Mouse (Mus musculus) neural tube, embryonic 14.5 days (tissue): ENCODE measurements at regions not wholly inside any gene's neighbourhood (a gene's known extent, or its start where the extent isn't known, plus 50 kb on each side); places are given as distances from the start of the nearest gene placed in this dataset.

ENCODE experiments used
- ATAC-seq: fragments of 200-750 bp; cut with Nextera tagmentation; 2 replicates; pipeline ENCODE4 v1.8.0; 2017; ENCODE audit warnings: low read depth, mild to moderate bottlenecking, moderate TSS enrichment, moderate library complexity
- H3K27ac ChIP-seq: fragments of 300-500 bp; sonication (generic); 2 replicates; pipeline ENCODE4 v1.5.1; 2014; ENCODE audit warnings: low read depth, mild to moderate bottlenecking, control low read depth, low read length, moderate library complexity, mixed read lengths
- H3K27me3 ChIP-seq: fragments of 300-500 bp; sonication (generic); 2 replicates; pipeline ENCODE4 v1.6.1; 2014; ENCODE audit warnings: low read length; ENCODE audit not compliant: control insufficient read depth, insufficient read depth
- H3K36me3 ChIP-seq: fragments of 300-500 bp; sonication (generic); 2 replicates; pipeline ENCODE4 v1.6.1; 2014; ENCODE audit warnings: low read length, mixed read lengths; ENCODE audit not compliant: control insufficient read depth, insufficient read depth
- H3K4me1 ChIP-seq: fragments of 300-500 bp; sonication (generic); 2 replicates; pipeline ENCODE4 v1.6.1; 2014; ENCODE audit warnings: low read length; ENCODE audit not compliant: control insufficient read depth, insufficient read depth
- H3K4me2 ChIP-seq: fragments of 300-500 bp; sonication (generic); 2 replicates; pipeline ENCODE4 v1.6.1; 2014; ENCODE audit warnings: mild to moderate bottlenecking, low read depth, low read length, control low read depth
- H3K4me3 ChIP-seq: fragments of 300-500 bp; sonication (generic); 2 replicates; pipeline ENCODE4 v1.5.1; 2014; ENCODE audit warnings: low read depth, low read length, control low read depth, mixed read lengths
- H3K9ac ChIP-seq: fragments of 300-500 bp; sonication (generic); replicated peaks from 2 replicates; pipeline ENCODE4 v1.6.1; 2014; ENCODE audit warnings: low read depth, mild to moderate bottlenecking, control low read depth, low read length, mixed read lengths
- H3K9me3 ChIP-seq: fragments of 300-500 bp; sonication (generic); 2 replicates; pipeline ENCODE4 v1.6.1; 2016; ENCODE audit warnings: low read length; ENCODE audit not compliant: control insufficient read depth
- WGBS: fragments of 180-500 bp; shearing (Covaris S2); extraction: QIAGEN DNeasy Blood & Tissue Kit; methylation state at CpG from one replicate; pipeline ENCODE4 v1.1.7; 2014; 5-methylcytosine and 5-hydroxymethylcytosine counted together

GRCm38 (mm10) chr12:27159416-27160062 lies 182.8 kb downstream of the Sox11 start:
- Histone ChIP-seq H3K9me3 (no peaks in the 10 kb centered on the region), H3K4me2 (no peak overlapping the region), H3K9ac (peak overlapping the region; percentile 22; the same call in 1 of the 2 replicates), H3K27ac (no peak overlapping the region), H3K36me3 (no peaks in the 10 kb centered on the region), H3K4me3 (no peak overlapping the region), H3K27me3 (no peaks in the 10 kb centered on the region), H3K4me1 (peaks cover 7% of the 10 kb centered on the region; the same call in 1 of the 2 replicates)
- 72% methylated on average over 8 of the region's 8 CpGs for WGBS
- ATAC-seq, result no peak

- Histone ChIP-seq H3K4me2 (no peak overlapping the region), H3K9ac (no peak overlapping the region), H3K27ac (peak overlapping the region; percentile 39; the same call in 1 of the 2 replicates), H3K9me3 (no peaks in the 10 kb centered on the region), H3K27me3 (no peaks in the 10 kb centered on the region), H3K4me3 (no peak overlapping the region), H3K4me1 (peaks cover 20% of the 10 kb centered on the region; the same call in 1 of the 2 replicates), H3K36me3 (no peaks in the 10 kb centered on the region)
- 8% methylated on average over 13 of the region's 13 CpGs for WGBS
- peak; percentile 50; the same call in 1 of the 2 replicates for ATAC-seq
Measured at GRCm38 (mm10) chr12:27150871-27151853, 191.2 kb downstream of the Sox11 start.

- peaks cover 32% of the 10 kb centered on the region for H3K4me1 ChIP-seq
- peak; percentile 45; the same call in 1 of the 2 replicates for ATAC-seq
- H3K36me3 ChIP-seq, result no peaks in the 10 kb centered on the region
- 18% methylated on average over 8 of the region's 8 CpGs for WGBS
- H3K4me2 ChIP-seq, result no peak overlapping the region
- no peaks in the 10 kb centered on the region for H3K27me3 ChIP-seq
- H3K9me3 ChIP-seq, result no peaks in the 10 kb centered on the region
- H3K4me3 ChIP-seq, result no peak overlapping the region
- peak overlapping the region; percentile 69 for H3K27ac ChIP-seq
- no peak overlapping the region for H3K9ac ChIP-seq
Measured at GRCm38 (mm10) chr12:27143310-27143709, 199.1 kb downstream of the Sox11 start.

- peak overlapping the region; percentile 77 for H3K27ac ChIP-seq
- no peaks in the 10 kb centered on the region for H3K27me3 ChIP-seq
- H3K4me1 ChIP-seq, result peaks cover 32% of the 10 kb centered on the region
- no peak overlapping the region for H3K4me2 ChIP-seq
- ATAC-seq, result peak; percentile 49
- 6% methylated on average over 5 of the region's 5 CpGs for WGBS
- no peaks in the 10 kb centered on the region for H3K36me3 ChIP-seq
- no peak overlapping the region for H3K4me3 ChIP-seq
- peak overlapping the region; percentile 28; the same call in 1 of the 2 replicates for H3K9ac ChIP-seq
- H3K9me3 ChIP-seq, result no peaks in the 10 kb centered on the region
Measured at GRCm38 (mm10) chr12:27140335-27140702, 202.1 kb downstream of the Sox11 start.

GRCm38 (mm10) chr12:27139683-27140334 lies 202.6 kb downstream of the Sox11 start:
- peak; percentile 79 for ATAC-seq
- H3K9ac ChIP-seq, result peak overlapping the region; percentile 28; the same call in 1 of the 2 replicates
- no peak overlapping the region; the same call in 1 of the 2 replicates for H3K4me2 ChIP-seq
- WGBS, result 7% methylated on average over 13 of the region's 13 CpGs
- H3K4me3 ChIP-seq, result no peak overlapping the region
- H3K27me3 ChIP-seq, result no peaks in the 10 kb centered on the region
- peaks cover 32% of the 10 kb centered on the region for H3K4me1 ChIP-seq
- peak overlapping the region; percentile 88 for H3K27ac ChIP-seq
- no peaks in the 10 kb centered on the region for H3K36me3 ChIP-seq
- no peaks in the 10 kb centered on the region for H3K9me3 ChIP-seq

- 46% methylated on average over 13 of the region's 13 CpGs for WGBS
- H3K36me3 ChIP-seq, result no peaks in the 10 kb centered on the region
- no peak overlapping the region for H3K4me2 ChIP-seq
- peak overlapping the region; percentile 12; the same call in 1 of the 2 replicates for H3K9ac ChIP-seq
- H3K4me3 ChIP-seq, result no peak overlapping the region
- peaks cover 32% of the 10 kb centered on the region for H3K4me1 ChIP-seq
- no peaks in the 10 kb centered on the region for H3K9me3 ChIP-seq
- peak; percentile 70 for ATAC-seq
- no peaks in the 10 kb centered on the region for H3K27me3 ChIP-seq
- peak overlapping the region; percentile 88 for H3K27ac ChIP-seq
Measured at GRCm38 (mm10) chr12:27138663-27139633, 203.4 kb downstream of the Sox11 start.

- no peaks in the 10 kb centered on the region for H3K9me3 ChIP-seq
- no peak for ATAC-seq
- H3K27ac ChIP-seq, result no peak overlapping the region
- no peak overlapping the region for H3K4me2 ChIP-seq
- no peak overlapping the region for H3K9ac ChIP-seq
- peaks cover 21% of the 10 kb centered on the region for H3K4me1 ChIP-seq
- 63% methylated on average over 10 of the region's 10 CpGs for WGBS
- no peaks in the 10 kb centered on the region for H3K36me3 ChIP-seq
- no peak overlapping the region for H3K4me3 ChIP-seq
- H3K27me3 ChIP-seq, result no peaks in the 10 kb centered on the region
Measured at GRCm38 (mm10) chr12:27135997-27136559, 206.3 kb downstream of the Sox11 start.

GRCm38 (mm10) chr12:27130544-27130943 lies 211.8 kb downstream of the Sox11 start:
- WGBS, result 86% methylated on average over 1 of the region's 1 CpGs
- Histone ChIP-seq H3K27me3 (no peaks in the 10 kb centered on the region), H3K4me3 (no peak overlapping the region), H3K4me2 (no peak overlapping the region), H3K4me1 (no peaks in the 10 kb centered on the region), H3K9ac (no peak overlapping the region), H3K36me3 (no peaks in the 10 kb centered on the region), H3K9me3 (no peaks in the 10 kb centered on the region), H3K27ac (no peak overlapping the region)
- ATAC-seq, result no peak
